Mouse (Mus musculus) midbrain, embryonic 12.5 days (tissue): ENCODE results near the gene Ina. TPM values are rescaled to one million over a fixed set of nuclear protein-coding genes. Genes with fewer than 3 reads are reported as not detected.

ENCODE experiments used
- ATAC-seq: fragments of 200-750 bp; cut with Nextera tagmentation; 2 replicates; pipeline ENCODE4 v1.8.0; 2017; ENCODE audit warnings: low read depth, moderate TSS enrichment, moderate library complexity; ENCODE audit not compliant: low FRiP score
- H3K27ac ChIP-seq: fragments of 300-500 bp; sonication (generic); replicated peaks from 2 replicates; pipeline ENCODE4 v1.5.1; 2016; ENCODE audit warnings: mild to moderate bottlenecking
- H3K27me3 ChIP-seq: fragments of 300-500 bp; sonication (generic); 2 replicates; pipeline ENCODE4 v1.6.1; 2016; ENCODE audit warnings: mild to moderate bottlenecking
- H3K36me3 ChIP-seq: fragments of 300-500 bp; sonication (generic); 2 replicates; pipeline ENCODE4 v1.6.1; 2016
- H3K4me1 ChIP-seq: fragments of 300-500 bp; sonication (generic); 2 replicates; pipeline ENCODE4 v1.6.1; 2016
- H3K4me2 ChIP-seq: fragments of 300-500 bp; sonication (generic); replicated peaks from 2 replicates; pipeline ENCODE4 v1.6.1; 2016; ENCODE audit warnings: mild to moderate bottlenecking, moderate library complexity
- H3K4me3 ChIP-seq: fragments of 300-500 bp; sonication (generic); 2 replicates; pipeline ENCODE4 v1.5.1; 2016; ENCODE audit warnings: mild to moderate bottlenecking
- H3K9ac ChIP-seq: fragments of 300-500 bp; sonication (generic); replicated peaks from 2 replicates; pipeline ENCODE4 v1.6.1; 2016; ENCODE audit warnings: mild to moderate bottlenecking, moderate library complexity
- H3K9me3 ChIP-seq: fragments of 300-500 bp; sonication (generic); 2 replicates; pipeline ENCODE4 v1.6.1; 2016; ENCODE audit warnings: mild to moderate bottlenecking
- WGBS: fragments of 180-500 bp; shearing (Covaris S2); methylation state at CpG from one replicate; pipeline ENCODE4 v1.1.7; 2016; 5-methylcytosine and 5-hydroxymethylcytosine counted together
- polyA plus RNA-seq: library from polyadenylated mRNA; unstranded; fragments of >200 nt; fragmentation: Nextera tagmentation; extraction: Ambion mirVana; gene quantifications from 2 replicates; pipeline ENCODE4 v1.2.1, GENCODE M21; 2016

Ina gene
- polyA plus RNA-seq, 1 experiment from 2014 or later: 368 TPM

GRCm38 (mm10) chr19:47017831-47018230 lies 3.3 kb downstream of the Ina start:
- Histone ChIP-seq H3K9me3 (no peaks in the 10 kb centered on the region), H3K4me1 (peaks cover 19% of the 10 kb centered on the region), H3K9ac (peak overlapping the region; percentile 55), H3K4me3 (peak overlapping the region; percentile 61), H3K27ac (peak overlapping the region; percentile 82), H3K36me3 (peaks cover 9% of the 10 kb centered on the region), H3K4me2 (peak overlapping the region; percentile 58), H3K27me3 (peaks cover 45% of the 10 kb centered on the region)
- 4% methylated on average over 3 of the region's 3 CpGs for WGBS
- no peak for ATAC-seq

- no peak for ATAC-seq
- H3K4me2 ChIP-seq: peak overlapping the region; percentile 58
- H3K9ac ChIP-seq: peak overlapping the region; percentile 55
- peaks cover 19% of the 10 kb centered on the region for H3K4me1 ChIP-seq
- H3K36me3 ChIP-seq: peaks cover 10% of the 10 kb centered on the region
- no peaks in the 10 kb centered on the region for H3K9me3 ChIP-seq
- H3K27ac ChIP-seq: peak overlapping the region; percentile 82
- H3K27me3 ChIP-seq: peaks cover 40% of the 10 kb centered on the region
- 31% methylated on average over 2 of the region's 2 CpGs for WGBS
- peak overlapping the region; percentile 61 for H3K4me3 ChIP-seq
Measured at GRCm38 (mm10) chr19:47018330-47018729, 3.8 kb downstream of the Ina start.

GRCm38 (mm10) chr19:47019326-47019725 lies 4.8 kb downstream of the Ina start:
- H3K27me3 ChIP-seq: peaks cover 30% of the 10 kb centered on the region
- no peaks in the 10 kb centered on the region for H3K9me3 ChIP-seq
- peaks cover 19% of the 10 kb centered on the region for H3K4me1 ChIP-seq
- WGBS: 24% methylated on average over 6 of the region's 6 CpGs
- peaks cover 18% of the 10 kb centered on the region for H3K36me3 ChIP-seq
- H3K4me2 ChIP-seq: peak overlapping the region; percentile 58
- peak; percentile 76 for ATAC-seq
- peak overlapping the region; percentile 55 for H3K9ac ChIP-seq
- peak overlapping the region; percentile 61 for H3K4me3 ChIP-seq
- H3K27ac ChIP-seq: peak overlapping the region; percentile 82

- ATAC-seq: no peak
- H3K27ac ChIP-seq: no peak overlapping the region
- no peak overlapping the region for H3K4me3 ChIP-seq
- H3K27me3 ChIP-seq: peaks cover 3% of the 10 kb centered on the region; the same call in 1 of the 2 replicates
- H3K9me3 ChIP-seq: no peaks in the 10 kb centered on the region
- peaks cover 6% of the 10 kb centered on the region for H3K4me1 ChIP-seq
- H3K36me3 ChIP-seq: peaks cover 38% of the 10 kb centered on the region
- no peak overlapping the region for H3K9ac ChIP-seq
- 92% methylated on average over 4 of the region's 4 CpGs for whole genome bisulfite sequencing
- H3K4me2 ChIP-seq: no peak overlapping the region
Measured at GRCm38 (mm10) chr19:47022709-47023108, 8.2 kb downstream of the Ina start.

- Histone ChIP-seq H3K4me1 (peaks cover 6% of the 10 kb centered on the region), H3K9ac (no peak overlapping the region), H3K36me3 (peaks cover 38% of the 10 kb centered on the region), H3K9me3 (no peaks in the 10 kb centered on the region), H3K27ac (no peak overlapping the region), H3K4me2 (no peak overlapping the region), H3K27me3 (no peaks in the 10 kb centered on the region), H3K4me3 (no peak overlapping the region)
- no peak for ATAC-seq
- WGBS: 91% methylated on average over 13 of the region's 13 CpGs
Measured at GRCm38 (mm10) chr19:47023546-47023945, 9.0 kb downstream of the Ina start.

- WGBS: 90% methylated on average over 10 of the region's 10 CpGs
- no peaks in the 10 kb centered on the region for H3K27me3 ChIP-seq
- no peaks in the 10 kb centered on the region for H3K4me1 ChIP-seq
- no peak overlapping the region for H3K4me2 ChIP-seq
- H3K9me3 ChIP-seq: no peaks in the 10 kb centered on the region
- H3K36me3 ChIP-seq: peaks cover 38% of the 10 kb centered on the region
- no peak overlapping the region for H3K4me3 ChIP-seq
- H3K27ac ChIP-seq: no peak overlapping the region
- no peak for ATAC-seq
- no peak overlapping the region for H3K9ac ChIP-seq
Measured at GRCm38 (mm10) chr19:47024954-47025353, 10.5 kb downstream of the Ina start.

- H3K27ac ChIP-seq: no peak overlapping the region
- no peak overlapping the region for H3K4me3 ChIP-seq
- 90% methylated on average over 4 of the region's 4 CpGs for WGBS
- H3K4me2 ChIP-seq: no peak overlapping the region
- no peak overlapping the region for H3K9ac ChIP-seq
- H3K27me3 ChIP-seq: no peaks in the 10 kb centered on the region
- H3K4me1 ChIP-seq: no peaks in the 10 kb centered on the region
- H3K36me3 ChIP-seq: peaks cover 37% of the 10 kb centered on the region
- no peak for ATAC-seq
- H3K9me3 ChIP-seq: no peaks in the 10 kb centered on the region
Measured at GRCm38 (mm10) chr19:47026513-47026912, 12.0 kb downstream of the Ina start.

GRCm38 (mm10) chr19:47029796-47030195 lies 15.3 kb downstream of the Ina start:
- H3K4me1 ChIP-seq: no peaks in the 10 kb centered on the region
- H3K9ac ChIP-seq: no peak overlapping the region
- H3K27me3 ChIP-seq: no peaks in the 10 kb centered on the region
- H3K36me3 ChIP-seq: peaks cover 33% of the 10 kb centered on the region
- ATAC-seq: no peak
- H3K27ac ChIP-seq: peak overlapping the region; percentile 84
- no peak overlapping the region for H3K4me3 ChIP-seq
- 63% methylated on average over 9 of the region's 9 CpGs for WGBS
- no peak overlapping the region for H3K4me2 ChIP-seq
- no peaks in the 10 kb centered on the region for H3K9me3 ChIP-seq

GRCm38 (mm10) chr19:47031770-47032169 lies 17.3 kb downstream of the Ina start:
- no peaks in the 10 kb centered on the region for H3K9me3 ChIP-seq
- ATAC-seq: no peak
- no peak overlapping the region for H3K9ac ChIP-seq
- no peak overlapping the region for H3K27ac ChIP-seq
- no peaks in the 10 kb centered on the region for H3K4me1 ChIP-seq
- no peak overlapping the region for H3K4me2 ChIP-seq
- H3K27me3 ChIP-seq: no peaks in the 10 kb centered on the region
- H3K4me3 ChIP-seq: no peak overlapping the region
- 91% methylated on average over 6 of the region's 6 CpGs for WGBS
- H3K36me3 ChIP-seq: peaks cover 25% of the 10 kb centered on the region

GRCm38 (mm10) chr19:47034916-47035315 lies 20.4 kb downstream of the Ina start:
- no peak overlapping the region for H3K4me3 ChIP-seq
- H3K4me1 ChIP-seq: no peaks in the 10 kb centered on the region
- ATAC-seq: no peak
- no peak overlapping the region for H3K4me2 ChIP-seq
- no peaks in the 10 kb centered on the region for H3K9me3 ChIP-seq
- no peak overlapping the region for H3K9ac ChIP-seq
- 91% methylated on average over 4 of the region's 4 CpGs for WGBS
- peaks cover 50% of the 10 kb centered on the region for H3K36me3 ChIP-seq
- H3K27ac ChIP-seq: no peak overlapping the region
- H3K27me3 ChIP-seq: no peaks in the 10 kb centered on the region

- WGBS: 85% methylated on average over 3 of the region's 3 CpGs
- no peak for ATAC-seq
Measured at GRCm38 (mm10) chr19:47036596-47036995, 22.1 kb downstream of the Ina start.

GRCm38 (mm10) chr19:47040720-47041473 lies 26.4 kb downstream of the Ina start:
- no peak overlapping the region for H3K27ac ChIP-seq
- ATAC-seq: no peak
- H3K4me2 ChIP-seq: no peak overlapping the region
- no peak overlapping the region for H3K4me3 ChIP-seq
- WGBS: 93% methylated on average over 3 of the region's 3 CpGs
- H3K27me3 ChIP-seq: no peaks in the 10 kb centered on the region
- H3K36me3 ChIP-seq: peaks cover 47% of the 10 kb centered on the region
- H3K9ac ChIP-seq: no peak overlapping the region
- no peaks in the 10 kb centered on the region for H3K4me1 ChIP-seq
- no peaks in the 10 kb centered on the region for H3K9me3 ChIP-seq

More at GRCm38 (mm10) chr19:47036596-47036995, 22.1 kb downstream of the Ina start:
- Histone ChIP-seq H3K4me2 (no peak overlapping the region), H3K27me3 (no peaks in the 10 kb centered on the region), H3K4me3 (no peak overlapping the region), H3K27ac (no peak overlapping the region), H3K9me3 (no peaks in the 10 kb centered on the region), H3K36me3 (peaks cover 61% of the 10 kb centered on the region), H3K4me1 (no peaks in the 10 kb centered on the region), H3K9ac (no peak overlapping the region)
